Mouse (Mus musculus) G1E (cell line): ENCODE results near the gene Ddx3y.

Experiments
- CTCF ChIP-seq: IDR thresholded peaks from 2 replicates; pipeline ENCODE4 v1.5.1; 2012; ENCODE audit warnings: low read depth, low read length, inconsistent platforms, mixed read lengths
- GATA2 ChIP-seq: IDR thresholded peaks from 2 replicates; pipeline ENCODE4 v1.6.1; 2012; ENCODE audit warnings: low read depth, low read length, inconsistent platforms, borderline replicate concordance
- POLR2AphosphoS5 ChIP-seq: IDR thresholded peaks from 2 replicates; pipeline ENCODE4 v1.6.1; 2012; ENCODE audit warnings: low read depth, low read length, inconsistent platforms; ENCODE audit not compliant: insufficient replicate concordance

DNA sequence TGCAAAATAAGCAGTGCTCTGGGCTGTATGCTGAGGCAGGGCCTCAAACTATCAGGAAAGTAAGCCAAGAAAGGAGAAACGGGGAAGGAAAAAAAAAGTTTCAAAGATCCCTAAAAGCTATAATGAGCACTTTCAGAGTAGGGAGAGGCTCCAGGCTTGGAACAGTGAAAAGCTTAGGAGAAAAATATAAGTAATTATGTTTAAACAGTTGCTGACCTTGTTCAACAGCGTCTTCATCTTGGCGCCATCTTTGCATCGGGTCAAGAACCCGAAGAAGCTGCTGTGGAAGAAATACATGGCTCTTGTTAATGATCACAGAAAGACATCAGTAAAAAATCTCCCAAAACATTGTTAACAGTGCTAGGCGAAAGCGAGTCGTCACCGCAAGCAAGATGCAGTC is 41.5 kb downstream of the Ddx3y start:
- TF ChIP-seq CTCF (no peak), GATA2 (no peak), POLR2AphosphoS5 (no peak)
